Mouse (Mus musculus) neural tube, embryonic 14.5 days (tissue): ENCODE results near the gene Gabrg3. TPM values are rescaled to one million over a fixed set of nuclear protein-coding genes. Genes with fewer than 3 reads are reported as not detected.
"Not testable (repeated sequence)": the region's sequence is repeated elsewhere in the genome, so short reads cannot be mapped to it uniquely, and the experiment has no call there.

Experiments
- ATAC-seq: fragments of 200-750 bp; cut with Nextera tagmentation; 2 replicates; pipeline ENCODE4 v1.8.0; 2017; ENCODE audit warnings: low read depth, mild to moderate bottlenecking, moderate TSS enrichment, moderate library complexity
- H3K27ac ChIP-seq: fragments of 300-500 bp; sonication (generic); 2 replicates; pipeline ENCODE4 v1.5.1; 2014; ENCODE audit warnings: low read depth, mild to moderate bottlenecking, control low read depth, low read length, moderate library complexity, mixed read lengths
- H3K27me3 ChIP-seq: fragments of 300-500 bp; sonication (generic); 2 replicates; pipeline ENCODE4 v1.6.1; 2014; ENCODE audit warnings: low read length; ENCODE audit not compliant: control insufficient read depth, insufficient read depth
- H3K36me3 ChIP-seq: fragments of 300-500 bp; sonication (generic); 2 replicates; pipeline ENCODE4 v1.6.1; 2014; ENCODE audit warnings: low read length, mixed read lengths; ENCODE audit not compliant: control insufficient read depth, insufficient read depth
- H3K4me1 ChIP-seq: fragments of 300-500 bp; sonication (generic); 2 replicates; pipeline ENCODE4 v1.6.1; 2014; ENCODE audit warnings: low read length; ENCODE audit not compliant: control insufficient read depth, insufficient read depth
- H3K4me2 ChIP-seq: fragments of 300-500 bp; sonication (generic); 2 replicates; pipeline ENCODE4 v1.6.1; 2014; ENCODE audit warnings: mild to moderate bottlenecking, low read depth, low read length, control low read depth
- H3K4me3 ChIP-seq: fragments of 300-500 bp; sonication (generic); 2 replicates; pipeline ENCODE4 v1.5.1; 2014; ENCODE audit warnings: low read depth, low read length, control low read depth, mixed read lengths
- H3K9ac ChIP-seq: fragments of 300-500 bp; sonication (generic); replicated peaks from 2 replicates; pipeline ENCODE4 v1.6.1; 2014; ENCODE audit warnings: low read depth, mild to moderate bottlenecking, control low read depth, low read length, mixed read lengths
- H3K9me3 ChIP-seq: fragments of 300-500 bp; sonication (generic); 2 replicates; pipeline ENCODE4 v1.6.1; 2016; ENCODE audit warnings: low read length; ENCODE audit not compliant: control insufficient read depth
- WGBS: fragments of 180-500 bp; shearing (Covaris S2); extraction: QIAGEN DNeasy Blood & Tissue Kit; methylation state at CpG from one replicate; pipeline ENCODE4 v1.1.7; 2014; 5-methylcytosine and 5-hydroxymethylcytosine counted together
- polyA plus RNA-seq: library from polyadenylated mRNA; unstranded; fragments of >200 nt; fragmentation: Nextera tagmentation; extraction: Ambion mirVana; gene quantifications from 2 replicates; pipeline ENCODE4 v1.2.1, GENCODE M21; 2014

Gene Gabrg3
- polyA plus RNA-seq, 1 experiment from 2014 or later, result 16.4 TPM

DNA sequence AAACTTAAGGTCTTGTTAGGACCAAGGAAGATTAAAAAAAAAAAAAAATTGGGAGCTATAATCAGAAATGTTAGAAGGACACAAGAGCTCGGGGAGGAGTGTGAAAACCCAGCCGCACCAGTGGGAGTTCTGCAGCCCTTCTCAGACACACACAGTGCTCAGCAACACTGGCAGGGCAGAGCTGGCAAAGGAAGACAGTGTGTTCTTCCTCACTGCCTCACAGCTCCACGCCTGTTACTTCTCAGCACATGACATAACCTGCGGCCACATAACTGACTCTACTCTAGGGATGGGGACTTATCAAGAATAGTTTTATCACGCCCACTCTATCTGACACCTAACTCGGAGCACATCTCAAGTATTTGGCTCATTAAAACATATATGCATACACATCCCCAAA, 103.8 kb downstream of the Gabrg3 start:
- 86% methylated on average over 6 of the region's 6 CpGs for WGBS
- no peaks in the 10 kb centered on the region for H3K27me3 ChIP-seq
- H3K27ac ChIP-seq, result no peak overlapping the region
- no peaks in the 10 kb centered on the region for H3K9me3 ChIP-seq
- no peaks in the 10 kb centered on the region for H3K4me1 ChIP-seq
- H3K4me2 ChIP-seq, result no peak overlapping the region
- H3K9ac ChIP-seq, result no peak overlapping the region
- ATAC-seq, result no peak
- no peaks in the 10 kb centered on the region for H3K36me3 ChIP-seq
- H3K4me3 ChIP-seq, result no peak overlapping the region

DNA sequence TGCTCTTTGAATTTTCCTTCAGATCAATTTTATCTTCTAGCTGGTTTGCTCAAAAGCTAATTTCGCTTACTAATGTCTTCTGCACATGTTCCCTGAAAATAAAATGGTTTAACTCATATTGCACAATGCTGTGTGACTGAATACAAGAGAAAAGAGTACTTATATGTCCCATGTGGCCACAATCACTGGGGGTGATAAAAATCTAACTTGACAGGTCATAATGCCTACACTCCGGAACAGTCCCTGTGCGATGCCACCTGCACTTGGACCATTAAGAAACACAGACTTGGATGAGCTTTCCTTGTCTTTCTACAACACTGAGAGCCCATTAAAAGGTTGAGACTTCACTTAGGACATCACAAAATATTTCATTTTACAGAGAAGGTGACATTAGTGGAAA, 108.1 kb downstream of the Gabrg3 start:
- no peaks in the 10 kb centered on the region for H3K27me3 ChIP-seq
- H3K27ac ChIP-seq, result no peak overlapping the region
- H3K36me3 ChIP-seq, result no peaks in the 10 kb centered on the region
- H3K4me3 ChIP-seq, result no peak overlapping the region
- no peak overlapping the region for H3K9ac ChIP-seq
- H3K9me3 ChIP-seq, result no peaks in the 10 kb centered on the region
- 74% methylated on average over 3 of the region's 3 CpGs for WGBS
- no peak overlapping the region for H3K4me2 ChIP-seq
- ATAC-seq, result no peak
- no peaks in the 10 kb centered on the region for H3K4me1 ChIP-seq

DNA sequence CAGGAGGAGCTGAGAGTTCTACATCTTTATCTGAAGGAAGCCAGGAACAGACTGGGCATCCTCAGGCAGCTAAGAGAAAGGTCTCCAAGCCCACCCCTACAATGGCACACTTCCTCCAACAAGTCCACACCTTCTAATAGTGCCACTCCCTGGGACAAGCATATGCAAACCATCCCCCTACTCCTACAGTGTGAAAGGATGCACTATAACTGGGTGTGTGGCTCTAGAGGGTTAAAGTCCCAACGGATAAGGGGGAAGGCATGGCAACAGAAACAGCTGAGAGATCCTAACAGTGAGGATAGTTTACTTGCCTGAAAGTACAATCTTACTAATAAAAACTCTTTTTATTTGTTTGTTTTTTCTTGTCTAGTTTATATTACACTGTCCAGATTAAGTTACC, 126.8 kb downstream of the Gabrg3 start:
- H3K4me2 ChIP-seq, result no peak overlapping the region
- no peaks in the 10 kb centered on the region for H3K4me1 ChIP-seq
- H3K27ac ChIP-seq, result no peak overlapping the region
- no peaks in the 10 kb centered on the region for H3K9me3 ChIP-seq
- H3K4me3 ChIP-seq, result no peak overlapping the region
- H3K9ac ChIP-seq, result no peak overlapping the region
- H3K36me3 ChIP-seq, result no peaks in the 10 kb centered on the region
- H3K27me3 ChIP-seq, result no peaks in the 10 kb centered on the region
- ATAC-seq, result no peak
- WGBS, result 81% methylated on average over 1 of the region's 1 CpGs

- Histone ChIP-seq H3K27me3 (no peaks in the 10 kb centered on the region), H3K4me1 (no peaks in the 10 kb centered on the region), H3K36me3 (no peaks in the 10 kb centered on the region), H3K9me3 (no peaks in the 10 kb centered on the region), H3K9ac (no peak overlapping the region), H3K4me2 (no peak overlapping the region), H3K4me3 (no peak overlapping the region), H3K27ac (no peak overlapping the region)
- WGBS, result 80% methylated on average over 5 of the region's 5 CpGs
- no peak for ATAC-seq
These were observed 128.0 kb downstream of the Gabrg3 start for GRCm38 (mm10) chr7:57258893-57259574.

- H3K4me1 ChIP-seq, result no peaks in the 10 kb centered on the region
- no peak overlapping the region for H3K9ac ChIP-seq
- no peaks in the 10 kb centered on the region for H3K9me3 ChIP-seq
- H3K27ac ChIP-seq, result no peak overlapping the region
- H3K36me3 ChIP-seq, result no peaks in the 10 kb centered on the region
- H3K27me3 ChIP-seq, result no peaks in the 10 kb centered on the region
- no peak overlapping the region for H3K4me3 ChIP-seq
- no peak overlapping the region for H3K4me2 ChIP-seq
- ATAC-seq, result no peak
- WGBS, result 88% methylated on average over 4 of the region's 4 CpGs
These were observed 143.0 kb downstream of the Gabrg3 start for GRCm38 (mm10) chr7:57243981-57244380.

DNA sequence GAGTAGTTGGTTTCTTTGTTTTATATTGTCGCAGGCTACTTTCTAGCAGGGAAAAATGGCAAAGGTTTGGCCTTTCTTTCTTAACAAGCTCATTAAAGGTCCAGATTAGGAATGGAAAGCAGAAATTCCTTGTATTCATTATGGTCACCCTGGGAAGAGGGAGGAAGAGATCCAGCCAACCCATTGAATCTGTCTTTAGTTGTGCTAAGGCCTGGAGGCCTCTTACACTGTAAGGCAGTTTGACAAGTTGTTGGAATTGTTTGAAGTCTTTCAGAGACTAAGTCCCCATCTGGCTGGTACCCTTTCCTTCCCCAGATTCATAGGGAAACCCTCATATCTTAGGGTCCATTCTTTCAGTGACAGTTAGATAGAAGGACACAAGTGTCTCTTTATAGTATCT, 172.9 kb downstream of the Gabrg3 start:
- no peak overlapping the region for H3K4me2 ChIP-seq
- no peak overlapping the region for H3K27ac ChIP-seq
- no peaks in the 10 kb centered on the region for H3K4me1 ChIP-seq
- no peaks in the 10 kb centered on the region for H3K9me3 ChIP-seq
- H3K27me3 ChIP-seq, result no peaks in the 10 kb centered on the region
- no peak overlapping the region for H3K4me3 ChIP-seq
- H3K36me3 ChIP-seq, result no peaks in the 10 kb centered on the region
- WGBS, result 83% methylated on average over 1 of the region's 1 CpGs
- H3K9ac ChIP-seq, result no peak overlapping the region
- ATAC-seq, result no peak

GRCm38 (mm10) chr7:57186015-57186414, 201.0 kb downstream of the Gabrg3 start:
- 68% methylated on average over 1 of the region's 1 CpGs for WGBS
- H3K9me3 ChIP-seq, result no peaks in the 10 kb centered on the region
- H3K36me3 ChIP-seq, result no peaks in the 10 kb centered on the region
- ATAC-seq, result no peak
- no peak overlapping the region for H3K4me2 ChIP-seq
- H3K4me3 ChIP-seq, result no peak overlapping the region
- no peak overlapping the region for H3K9ac ChIP-seq
- no peaks in the 10 kb centered on the region for H3K27me3 ChIP-seq
- no peak overlapping the region for H3K27ac ChIP-seq
- H3K4me1 ChIP-seq, result no peaks in the 10 kb centered on the region

DNA sequence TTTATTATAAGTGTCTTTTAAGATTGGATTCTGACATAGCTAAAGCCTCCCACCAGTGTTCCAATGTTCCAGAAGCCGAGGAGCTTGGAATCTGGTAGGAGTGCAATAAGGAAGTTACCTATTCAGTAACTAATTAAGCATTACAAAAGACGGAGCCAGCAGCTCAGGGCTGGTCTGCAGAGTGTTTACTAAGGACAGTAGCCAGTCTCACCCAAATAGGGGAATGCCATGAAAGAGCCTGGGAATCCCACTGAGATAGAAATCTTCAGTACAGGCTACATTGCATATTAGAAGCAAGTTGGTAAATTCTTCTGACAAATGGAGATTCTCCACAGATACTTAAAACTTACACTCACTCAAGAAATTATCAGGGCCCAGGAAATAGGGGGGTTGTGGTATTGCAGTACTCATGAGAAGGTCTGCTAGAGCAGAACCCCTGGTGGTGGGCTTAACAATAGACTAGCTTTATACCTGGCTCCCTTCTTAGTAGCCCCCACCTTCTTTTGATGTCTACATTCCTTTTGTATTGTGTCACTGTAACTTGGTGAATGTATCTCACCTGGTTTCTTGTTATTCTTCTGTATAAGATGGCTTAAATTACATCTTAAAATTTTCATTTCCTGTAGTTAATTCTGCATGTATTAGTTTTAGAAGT, 211.0 kb downstream of the Gabrg3 start:
- not testable (repeated sequence) for H3K9me3 ChIP-seq, H3K36me3 ChIP-seq, H3K4me3 ChIP-seq, H3K27me3 ChIP-seq, H3K9ac ChIP-seq, H3K4me2 ChIP-seq, H3K4me1 ChIP-seq, ATAC-seq, H3K27ac ChIP-seq
- WGBS, result 46% methylated on average over 2 of the region's 2 CpGs

GRCm38 (mm10) chr7:57166931-57167330, 220.1 kb downstream of the Gabrg3 start:
- Histone ChIP-seq H3K4me2 (no peak overlapping the region), H3K27ac (no peak overlapping the region), H3K4me3 (no peak overlapping the region), H3K36me3 (no peaks in the 10 kb centered on the region), H3K4me1 (no peaks in the 10 kb centered on the region), H3K27me3 (no peaks in the 10 kb centered on the region), H3K9me3 (no peaks in the 10 kb centered on the region), H3K9ac (no peak overlapping the region)
- ATAC-seq, result no peak
- 60% methylated on average over 3 of the region's 3 CpGs for WGBS
